Mouse (Mus musculus) NIH3T3 (cell line): ENCODE measurements around the gene Zyx.

Experiments used
- DNase-seq: peaks from one replicate; pipeline ENCODE4 v3.0.0-alpha.2; 2012; ENCODE audit warnings: low read depth

The Zyx gene

DNA sequence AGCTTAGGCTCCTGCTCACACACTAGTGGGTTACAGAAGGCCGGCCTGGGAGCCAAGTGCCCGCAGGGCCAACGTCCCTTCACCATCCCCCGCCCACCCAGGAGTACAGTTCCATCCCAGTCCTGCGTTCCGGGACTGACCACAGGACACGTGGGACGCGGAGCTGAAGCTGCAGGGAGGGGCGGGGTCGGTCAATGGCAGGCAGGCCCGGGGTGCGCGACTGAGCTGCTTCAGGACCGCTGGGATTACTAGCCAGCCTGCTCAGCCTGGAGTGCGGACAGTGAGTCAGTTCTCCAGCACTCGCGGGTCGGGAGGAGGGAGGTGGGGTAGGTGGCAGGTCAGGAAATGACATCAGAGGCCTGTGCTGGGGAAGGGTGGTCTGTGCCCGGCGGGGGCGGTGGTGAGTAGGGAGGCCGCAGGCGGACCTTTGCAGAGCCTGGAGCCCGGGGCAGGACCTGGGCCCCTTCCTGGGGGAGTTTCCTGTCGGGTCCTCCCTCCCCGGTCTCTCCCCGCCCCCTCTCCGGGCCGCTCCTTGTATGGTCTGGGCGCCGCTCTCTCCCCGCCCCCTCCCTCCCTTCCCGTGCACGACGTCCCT lies at the start of gene Zyx:
Gene Zyx, plus strand, starts transcription at position 205 of the 595 bp plus-strand sequence.
- peak; percentile 99 for DNase-seq

- no peak for DNase-seq
These were observed 39.5 kb upstream of the Zyx start for GRCm38 (mm10) chr6:42309816-42310378.

- no peak for DNase-seq
These were observed 38.9 kb upstream of the Zyx start for GRCm38 (mm10) chr6:42310427-42311053.

- no peak for DNase-seq
These were observed 31.1 kb upstream of the Zyx start for GRCm38 (mm10) chr6:42318293-42318692.

DNA sequence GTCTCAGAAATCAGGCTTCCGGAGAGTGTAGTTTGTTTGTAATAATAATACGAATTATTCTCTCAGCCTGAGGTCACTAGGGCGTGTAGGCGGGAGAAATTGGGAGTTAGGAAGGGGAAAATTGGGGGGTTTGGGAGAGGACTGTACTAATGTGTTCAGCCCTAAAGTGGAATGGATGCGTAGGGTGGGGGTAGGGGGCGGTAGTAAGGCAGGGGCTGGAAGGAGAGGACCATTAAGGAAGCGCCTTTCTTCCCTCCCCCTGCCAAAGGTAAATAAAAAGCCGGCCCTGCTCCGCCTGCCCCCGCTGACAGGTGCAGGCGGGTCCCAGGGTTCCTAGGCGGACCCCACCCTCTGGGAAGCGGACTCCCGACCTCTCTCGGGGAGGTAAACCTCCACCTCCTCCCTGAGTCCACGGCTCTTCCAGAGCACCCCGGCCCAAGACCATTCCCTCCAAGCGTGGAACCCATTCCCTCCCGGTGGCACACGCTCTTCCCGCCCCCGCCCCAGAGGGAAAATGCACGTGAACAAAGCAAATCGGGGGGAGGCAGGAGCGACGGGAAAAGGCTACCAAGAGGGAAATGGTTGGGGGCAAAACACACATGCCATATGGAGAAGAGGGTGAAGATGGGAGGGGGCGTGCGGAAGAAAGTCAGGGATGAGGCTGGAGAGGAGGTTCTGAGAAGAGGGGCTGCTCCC lies 25.9 kb upstream of the Zyx start:
- DNase-seq, result peak; percentile 20

DNA sequence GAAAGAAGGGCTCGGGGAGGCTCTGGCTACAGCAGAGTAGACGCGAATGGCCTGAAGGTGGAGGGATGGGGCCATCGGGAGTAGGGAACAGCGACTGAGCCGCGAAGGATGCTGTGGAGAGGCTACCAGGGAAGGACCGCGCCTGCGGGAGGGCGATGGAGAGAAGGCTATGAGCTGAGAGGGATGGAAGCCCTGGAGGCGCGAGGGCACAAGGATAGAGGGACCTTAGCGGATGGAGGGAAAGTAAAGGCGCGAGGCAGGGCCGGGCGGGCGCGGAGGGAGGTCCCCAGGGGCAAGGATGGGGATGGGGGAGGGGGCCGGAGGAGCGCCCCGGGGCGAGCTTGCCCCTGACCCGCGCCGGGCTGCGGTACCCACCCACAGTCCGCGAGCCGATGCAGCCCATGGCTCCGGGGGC lies 25.4 kb upstream of the Zyx start:
- peak; percentile 66 for DNase-seq

DNA sequence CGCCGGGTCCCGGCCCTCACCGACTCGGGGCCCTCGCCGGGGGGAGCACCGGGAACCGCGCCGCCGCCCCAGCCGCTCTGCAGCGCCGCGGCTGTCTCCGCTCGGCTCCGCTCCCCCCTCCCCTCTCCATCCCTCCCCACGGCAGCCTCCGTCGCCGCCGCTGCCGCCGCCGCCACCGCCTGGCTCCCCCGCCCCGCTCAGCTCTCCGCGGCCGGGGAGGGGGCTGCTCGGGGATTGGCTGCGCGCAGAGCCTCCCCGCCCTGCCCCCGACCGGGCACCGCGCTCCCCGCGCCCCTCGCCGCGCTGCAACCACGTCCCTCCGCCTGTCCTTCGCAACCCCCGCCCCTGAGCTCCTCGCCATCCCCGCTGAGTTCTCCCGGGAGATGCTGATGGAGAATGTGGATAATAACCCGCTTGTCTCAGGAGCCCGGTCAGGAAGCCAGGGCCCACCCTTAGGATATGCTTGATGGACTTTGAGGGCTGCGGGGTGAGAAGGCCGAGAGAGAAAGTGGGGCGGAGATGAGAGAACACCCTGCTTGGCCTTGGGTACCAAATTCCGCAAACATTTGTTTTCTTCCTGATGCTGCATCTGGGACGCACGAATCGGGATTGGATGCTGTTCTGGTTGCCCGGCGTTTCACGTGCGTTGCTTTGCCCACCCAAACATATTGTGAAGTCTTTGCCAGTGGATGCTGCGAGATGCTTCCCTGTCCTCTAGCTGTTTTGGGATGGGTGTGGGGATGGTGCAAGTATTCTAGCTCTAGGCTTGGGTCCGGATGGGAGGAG lies 24.8 kb upstream of the Zyx start, which contains the start of gene Fam131b:
Gene Fam131b, minus strand, starts transcription at position 162 of the 786 bp plus-strand sequence.
- peak; percentile 62 for DNase-seq

DNA sequence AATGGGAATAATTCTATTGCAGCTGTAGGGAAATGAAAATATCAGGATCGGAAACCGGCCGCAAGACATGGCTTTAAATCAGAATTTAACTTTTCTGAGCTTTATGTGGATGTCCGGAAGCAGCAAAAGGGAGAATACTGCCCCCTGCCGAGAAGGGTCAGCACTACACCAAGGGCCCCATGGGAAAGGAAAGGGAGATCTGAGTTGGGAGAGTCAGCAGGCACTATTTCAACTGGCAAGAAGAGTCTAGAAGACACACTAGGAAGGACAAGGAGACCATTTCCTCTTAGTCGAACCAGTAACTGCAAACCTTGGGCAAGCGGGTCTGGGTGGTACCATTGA lies 24.2 kb upstream of the Zyx start:
- DNase-seq, result peak; percentile 96

DNA sequence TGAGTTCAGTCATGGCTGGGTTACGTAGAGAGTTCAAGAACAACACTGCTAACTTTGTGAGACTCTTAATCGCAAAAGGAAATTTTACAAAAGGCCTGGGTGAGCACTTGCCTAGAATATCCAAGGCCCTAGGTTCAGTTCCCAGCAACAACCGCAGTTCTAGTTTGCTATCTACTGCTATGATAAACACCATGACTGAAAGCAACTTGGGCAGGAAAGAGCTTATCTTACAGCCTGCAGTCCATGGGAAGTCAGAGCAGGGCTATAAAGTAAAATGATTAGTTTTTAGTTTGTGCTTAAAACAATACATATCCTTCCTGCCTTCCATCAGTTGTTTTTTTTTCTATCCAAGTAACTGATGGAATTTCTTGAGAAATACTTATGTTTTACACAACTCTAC lies 22.9 kb upstream of the Zyx start:
- no peak for DNase-seq

DNA sequence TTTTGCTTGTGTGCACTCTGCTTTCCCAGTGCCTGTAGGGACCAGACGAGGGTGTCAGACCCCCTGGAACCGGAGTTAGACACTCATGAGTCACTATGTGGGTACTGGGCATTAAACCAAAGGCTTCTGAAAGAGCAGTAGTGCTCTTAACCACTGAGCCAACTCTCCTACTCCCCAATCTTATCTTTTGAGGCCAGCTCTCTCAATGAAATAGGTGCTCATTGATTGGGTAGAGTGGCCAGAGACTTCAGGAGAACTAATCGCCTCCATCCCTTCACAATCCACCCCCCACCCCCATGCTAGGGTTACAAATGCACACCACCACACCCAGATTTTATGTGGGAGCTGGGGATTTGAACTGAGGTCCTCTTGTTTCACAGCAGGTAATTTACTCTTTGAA lies 20.7 kb upstream of the Zyx start:
- DNase-seq, result no peak

DNA sequence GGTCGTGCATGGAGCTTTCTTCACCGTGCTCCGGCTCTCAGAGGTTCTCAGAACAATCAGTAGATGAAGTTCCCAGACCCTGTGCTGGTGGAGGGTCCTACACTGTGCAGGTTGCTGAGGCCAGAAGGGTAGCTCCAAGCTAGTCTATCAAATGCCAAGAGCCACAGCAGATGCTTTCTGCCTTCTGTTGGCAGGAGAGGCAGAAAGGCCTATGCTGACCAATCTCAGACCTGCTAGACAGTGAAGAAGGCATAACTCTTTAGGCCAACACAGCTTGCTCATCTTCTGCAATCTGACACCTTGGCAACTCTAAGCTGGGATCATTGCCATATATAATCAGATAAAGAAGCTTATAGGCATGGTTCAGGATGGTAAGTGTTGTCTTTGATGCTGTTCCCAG lies 19.2 kb upstream of the Zyx start:
- DNase-seq, result no peak

DNA sequence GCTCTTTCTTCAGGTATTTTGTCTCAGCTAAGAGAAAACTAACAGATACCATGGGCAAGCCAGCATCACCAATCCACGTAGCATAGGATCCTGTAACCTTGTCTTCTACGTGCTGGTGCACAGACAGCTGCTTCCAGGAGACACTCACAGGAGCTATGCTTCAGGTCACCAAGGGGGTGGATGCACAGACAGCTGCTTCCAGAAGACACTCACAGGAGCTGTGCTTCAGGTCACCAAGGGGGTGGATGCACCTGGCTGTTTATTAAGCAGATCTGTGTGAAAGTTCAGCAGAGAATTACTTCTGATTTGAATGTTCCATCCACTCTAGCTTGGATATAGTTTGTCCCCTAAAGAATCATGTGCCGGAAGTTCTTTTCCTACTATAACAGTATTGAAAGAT lies 18.5 kb upstream of the Zyx start:
- no peak for DNase-seq

DNA sequence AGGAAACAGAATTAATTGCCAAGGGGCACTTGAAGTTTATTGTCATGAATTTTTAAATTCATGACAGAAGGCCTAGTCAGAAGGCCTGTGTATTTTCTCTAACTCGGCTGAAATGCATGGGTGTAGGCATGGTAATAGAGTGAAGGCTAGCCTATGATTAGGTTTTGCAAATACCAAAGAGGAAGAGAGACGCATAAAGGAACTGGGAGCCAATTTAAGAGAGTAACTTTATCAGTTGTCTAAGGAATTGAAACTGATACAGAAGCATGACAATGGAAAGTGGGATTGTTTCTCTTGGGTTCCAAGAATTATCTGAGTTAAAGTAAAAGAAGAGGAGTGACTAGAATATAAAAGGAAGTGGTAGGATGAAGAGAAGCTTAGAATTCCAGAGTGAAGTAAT lies 10.2 kb upstream of the Zyx start:
- DNase-seq, result no peak

GRCm38 (mm10) chr6:42339981-42340380 lies 9.4 kb upstream of the Zyx start:
- DNase-seq, result peak; percentile 95

- DNase-seq, result no peak
These were observed 7.3 kb upstream of the Zyx start for GRCm38 (mm10) chr6:42342171-42342570.

GRCm38 (mm10) chr6:42343361-42344120 lies 5.9 kb upstream of the Zyx start:
- DNase-seq, result no peak

GRCm38 (mm10) chr6:42344255-42344654 lies 5.2 kb upstream of the Zyx start:
- no peak for DNase-seq

DNA sequence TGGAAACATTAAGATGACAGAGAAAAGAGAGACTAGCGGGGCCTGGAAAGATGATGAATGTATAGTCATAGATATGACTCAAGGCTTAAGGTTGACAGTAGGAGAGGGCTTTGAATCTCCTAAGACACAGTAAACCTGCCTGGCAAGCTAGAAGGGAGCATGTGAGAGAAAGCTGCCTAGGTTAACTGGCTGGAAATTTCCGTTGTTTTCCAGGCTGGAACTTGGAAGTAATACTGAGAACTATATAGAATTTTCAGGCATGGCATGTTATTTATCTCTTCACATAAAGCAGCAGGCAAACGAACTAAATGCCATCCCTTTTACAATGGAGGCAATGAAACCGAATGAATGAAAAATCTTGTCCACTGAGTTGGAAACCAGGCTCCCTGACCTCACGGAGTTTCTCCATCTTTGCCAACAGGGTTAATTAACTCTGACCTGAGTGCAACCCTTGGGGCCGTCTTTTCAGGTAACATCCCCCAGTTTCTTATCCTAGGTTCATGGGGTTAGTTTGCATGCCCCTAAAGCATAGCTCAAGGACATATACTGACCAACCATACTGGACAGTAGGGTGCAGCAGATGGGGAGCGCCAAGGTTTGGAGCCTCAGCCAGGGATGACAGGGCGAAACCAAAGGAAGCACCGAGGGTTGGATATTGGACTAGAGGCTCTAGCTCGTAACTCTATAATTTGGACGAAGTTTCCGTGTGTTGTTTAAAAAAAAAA lies 987 bp upstream of the Zyx start:
- peak; percentile 22 for DNase-seq

DNA sequence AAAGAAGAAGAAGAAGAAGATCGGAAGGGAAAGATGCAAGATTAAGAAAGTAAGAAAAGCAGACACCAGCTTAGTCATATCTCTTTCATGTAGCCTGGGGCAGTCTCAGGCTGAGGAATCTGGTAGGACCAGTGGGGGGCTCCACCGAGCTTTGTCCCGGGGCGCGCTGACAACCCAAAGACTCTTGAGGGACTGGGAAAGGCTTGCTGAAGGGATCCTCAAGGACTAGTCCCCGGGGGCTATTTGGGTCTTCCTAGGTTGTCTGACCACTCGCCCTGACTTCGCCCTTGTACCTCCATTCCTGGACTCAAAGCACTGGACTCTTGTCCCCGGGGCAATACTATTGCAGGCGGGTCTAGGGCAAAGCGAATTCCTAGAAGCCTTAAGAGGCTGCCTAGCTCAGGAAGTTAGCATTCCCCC lies 414 bp upstream of the Zyx start:
- DNase-seq, result peak; percentile 94

DNA sequence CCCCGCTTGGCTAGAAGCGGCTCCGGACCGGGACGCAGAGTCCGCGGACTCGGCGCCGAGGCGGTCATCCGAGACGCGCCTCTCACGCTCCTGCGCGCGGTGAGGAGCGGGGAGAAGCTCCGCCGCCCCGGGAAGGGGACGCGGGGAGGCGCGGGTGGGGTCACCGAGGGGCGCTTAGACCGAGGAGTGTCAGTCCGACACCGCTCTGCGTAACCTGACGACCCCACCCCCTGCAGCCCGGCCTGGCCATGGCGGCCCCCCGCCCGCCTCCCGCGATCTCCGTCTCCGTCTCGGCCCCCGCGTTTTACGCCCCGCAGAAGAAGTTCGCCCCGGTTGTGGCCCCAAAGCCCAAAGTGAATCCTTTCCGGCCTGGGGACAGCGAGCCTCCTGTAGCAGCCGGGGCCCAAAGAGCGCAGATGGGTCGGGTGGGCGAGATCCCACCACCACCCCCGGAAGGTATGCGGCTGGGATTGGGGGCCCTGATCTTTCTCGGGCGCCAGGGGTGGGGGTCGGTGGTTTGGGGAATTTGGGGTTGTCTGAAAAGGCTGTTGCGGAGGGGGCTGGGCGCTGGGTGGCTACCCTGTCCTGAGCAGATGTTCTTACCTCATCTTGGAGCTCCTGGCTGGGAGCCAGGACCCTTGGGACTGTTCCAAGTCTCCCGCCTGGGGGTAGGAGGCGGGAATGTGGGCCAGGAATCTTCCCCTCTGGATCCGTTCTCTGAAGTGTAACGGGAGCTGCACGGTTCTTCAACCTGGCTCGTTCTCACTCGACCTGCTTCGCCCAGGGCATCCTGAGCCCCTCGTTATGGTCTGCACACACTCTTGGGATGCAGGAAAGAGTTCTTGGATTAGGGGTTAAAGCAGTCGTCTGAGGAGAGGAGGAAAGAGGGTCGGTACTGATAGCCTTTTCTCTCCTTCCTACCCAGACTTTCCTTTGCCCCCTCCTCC lies 864 bp downstream of the Zyx start:
- peak; percentile 98 for DNase-seq
